ENCODE assay signal across 8 mouse cellular contexts in the genomic region with DNA sequence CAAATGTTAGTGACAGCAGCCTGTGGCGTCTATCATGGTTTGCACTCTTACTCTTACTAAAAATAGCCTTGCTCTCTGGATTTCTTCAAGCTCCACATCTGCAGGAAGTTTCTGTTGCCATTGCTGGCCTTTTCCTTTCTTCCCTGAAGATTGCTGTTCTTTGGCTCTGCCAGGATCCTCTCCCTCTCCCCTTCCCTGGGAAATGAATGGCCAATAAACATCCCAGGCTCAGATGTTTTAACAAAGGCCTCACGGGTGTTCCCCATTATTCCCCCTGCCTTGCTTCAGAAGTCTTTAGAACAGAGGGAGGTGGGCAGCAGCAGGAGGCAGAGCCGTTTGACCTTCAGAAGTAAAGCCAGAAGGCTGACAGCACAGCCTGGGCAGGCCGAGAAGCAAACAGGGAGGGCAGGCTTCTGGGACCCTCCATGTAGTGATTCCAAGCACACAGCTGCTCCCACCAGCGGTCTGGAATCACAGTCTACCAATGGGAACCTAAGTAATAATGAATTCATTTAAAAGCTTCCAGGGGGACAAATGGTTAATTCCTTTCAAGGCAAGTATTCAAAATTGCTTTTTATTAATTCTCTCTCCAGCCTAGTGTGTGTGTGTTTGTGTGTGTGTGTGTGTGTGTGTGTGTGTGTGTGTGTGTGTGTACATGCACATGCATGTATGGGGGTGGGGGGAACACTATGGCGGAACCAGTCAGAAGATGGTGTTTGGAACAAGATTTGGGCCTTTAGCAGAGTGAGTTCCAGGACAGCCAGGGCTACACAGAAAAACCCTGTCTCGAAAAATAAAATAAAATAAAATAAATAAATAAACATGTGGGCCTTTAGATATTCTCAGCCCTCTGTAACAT.
DNase-seq lines count a peak whose midpoint lies in the region; ATAC-seq and TF ChIP-seq lines count a peak whose summit lies in the region.

No protein-coding gene starts in this region.

- 0 out of 2 replicates have a peak, but pooled peaks cover 5% of the 10 kb centered on the region for H3K9me3 ChIP-seq in embryonic facial prominence, embryonic 13.5 days
- H3K9me3 ChIP-seq in midbrain, embryonic 15.5 days: no peaks in the 10 kb centered on the region

- no peak overlapping the region for H3K9ac ChIP-seq in embryonic facial prominence, embryonic 13.5 days
- H3K9ac ChIP-seq in midbrain, embryonic 15.5 days: no peak overlapping the region; the same call in 1 of the 2 replicates

- intact Hi-C loops in gastrocnemius, adult 2 months (cut with DNase I): loop anchor here (5.0 kb wide), 1 partner anchor 54 kb away; no protein-coding TSS in a partner anchor
- intact Hi-C loops in gastrocnemius, postnatal 36 days (cut with DNase I): no loop called here

- no peaks in the 10 kb centered on the region for H3K27me3 ChIP-seq in embryonic facial prominence, embryonic 13.5 days
- H3K27me3 ChIP-seq in midbrain, embryonic 15.5 days (replicated peaks): no peaks in the 10 kb centered on the region

- H3K4me1 ChIP-seq in embryonic facial prominence, embryonic 13.5 days: peaks cover 30% of the 10 kb centered on the region
- H3K4me1 ChIP-seq in midbrain, embryonic 15.5 days: peaks cover 26% of the 10 kb centered on the region

- H3K36me3 ChIP-seq in embryonic facial prominence, embryonic 13.5 days: peaks cover 10% of the 10 kb centered on the region; the same call in 1 of the 2 replicates
- no peaks in the 10 kb centered on the region for H3K36me3 ChIP-seq in midbrain, embryonic 15.5 days (replicated peaks)

- no peak for ATAC-seq in embryonic facial prominence, embryonic 13.5 days (ENCODE audit: insufficient number of reproducible peaks, insufficient read depth, low FRiP score, low TSS enrichment, low read depth)
- peak; percentile 77 for ATAC-seq in midbrain, embryonic 15.5 days (replicated peaks)

- peak overlapping the region; percentile 16 for H3K4me2 ChIP-seq in embryonic facial prominence, embryonic 13.5 days
- peak overlapping the region; percentile 18; the same call in 1 of the 2 replicates for H3K4me2 ChIP-seq in midbrain, embryonic 15.5 days

- H3K4me3 ChIP-seq in gastrocnemius, adult 2 months: no peak overlapping the region
- H3K4me3 ChIP-seq in embryonic facial prominence, embryonic 13.5 days: no peak overlapping the region
- H3K4me3 ChIP-seq in midbrain, embryonic 15.5 days: no peak overlapping the region

- 27% methylated on average over 7 of the region's 7 CpGs for WGBS in embryonic facial prominence, embryonic 13.5 days
- 13% methylated on average over 7 of the region's 7 CpGs for WGBS in midbrain, embryonic 15.5 days

- TF ChIP-seq CTCF in gastrocnemius, adult 2 months (IDR thresholded peaks at IDR 0.05): no peak

- H3K27ac ChIP-seq in gastrocnemius, adult 2 months: peak overlapping the region; percentile 68
- peak overlapping the region; percentile 86 for H3K27ac ChIP-seq in embryonic facial prominence, embryonic 13.5 days
- H3K27ac ChIP-seq in midbrain, embryonic 15.5 days: peak overlapping the region; percentile 85

- DNase-seq in gastrocnemius, adult 2 months: no peak
- no peak for DNase-seq in gastrocnemius, postnatal 36 days
- peak; percentile 33 for DNase-seq in heart, postnatal 4 days
- no peak for DNase-seq in layer of hippocampus, postnatal 25 days (ENCODE audit: extremely low spot score in 1 of 2, low spot score in 1 of 2)
- DNase-seq in frontal cortex, adult 2 months (ENCODE audit: extremely low spot score in 1 of 2, low spot score in 1 of 2): no peak
- no peak for DNase-seq in layer of hippocampus, adult 9-11 months
